Mouse (Mus musculus): ENCODE data around the gene Kri1. TPM values are rescaled to one million over a fixed set of nuclear protein-coding genes. Genes with fewer than 3 reads are reported as not detected.
"Not testable (repeated sequence)": the region's sequence is repeated elsewhere in the genome, so short reads cannot be mapped to it uniquely, and the experiment has no call there.

The Kri1 gene
- polyA plus RNA-seq, 1 experiment from 2014 or later: 16.8 TPM

DNA sequence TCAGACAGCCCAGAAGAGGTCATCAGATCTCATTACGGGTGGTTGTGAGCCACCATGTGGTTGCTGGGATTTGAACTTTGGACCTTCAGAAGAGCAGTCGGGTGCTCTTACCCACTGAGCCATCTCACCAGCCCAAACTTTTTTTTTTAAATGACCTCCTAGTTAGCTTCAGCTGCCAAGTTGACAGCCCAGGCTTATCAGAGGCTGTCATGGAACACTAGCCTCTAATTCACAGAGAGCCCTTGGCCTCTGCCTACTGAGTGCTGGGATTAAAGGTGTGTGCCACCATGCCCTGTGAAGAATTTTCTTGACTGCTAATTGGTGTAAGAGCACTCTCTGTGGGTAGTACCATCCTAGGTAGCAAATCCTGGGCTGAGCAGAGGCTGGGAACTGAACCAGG lies 64.3 kb downstream of the Kri1 start:
- not testable (repeated sequence) for ATAC-seq; H3K36me3 ChIP-seq (ENCODE audit: control insufficient read depth, insufficient read depth, low read length); H3K27me3 ChIP-seq (replicated peaks; ENCODE audit: control insufficient read depth, insufficient read depth, low read length); H3K4me3 ChIP-seq (ENCODE audit: low read length); H3K9me3 ChIP-seq (ENCODE audit: control insufficient read depth, low read length); H3K4me2 ChIP-seq (ENCODE audit: low read length); H3K4me1 ChIP-seq (ENCODE audit: control insufficient read depth, insufficient read depth, low read depth, low read length); H3K27ac ChIP-seq (ENCODE audit: low read depth, low read length); H3K9ac ChIP-seq (ENCODE audit: low read depth, low read length)
- WGBS: 100% methylated on average over 1 of the region's 2 CpGs

Other genes starting within 250 kb of the Kri1 start
- gene Zglp1, start 220.9 kb downstream of the Kri1 start, polyA plus RNA-seq (2015; fragmentation: Nextera tagmentation; extraction: Ambion mirVana): 1.5 and 2.1 TPM in 2 replicates
- gene Gm49373, start 214.9 kb downstream of the Kri1 start, polyA plus RNA-seq (2015; fragmentation: Nextera tagmentation; extraction: Ambion mirVana): 1.3 and 2.2 TPM in 2 replicates
- gene Fdx1l, start 214.4 kb downstream of the Kri1 start, polyA plus RNA-seq (2015; fragmentation: Nextera tagmentation; extraction: Ambion mirVana): 75.2 and 80.8 TPM in 2 replicates
- gene Gm38431, start 196.0 kb downstream of the Kri1 start, polyA plus RNA-seq (2015; fragmentation: Nextera tagmentation; extraction: Ambion mirVana): 1.3 TPM in 2 replicates
- 25.9 and 35.9 TPM in 2 replicates for gene Raver1, start 196.0 kb downstream of the Kri1 start, polyA plus RNA-seq (2015; fragmentation: Nextera tagmentation; extraction: Ambion mirVana)
- gene Tyk2, start 156.7 kb downstream of the Kri1 start, polyA plus RNA-seq (2015; fragmentation: Nextera tagmentation; extraction: Ambion mirVana): 9.5 and 10.5 TPM in 2 replicates
- gene Cdc37, start 138.0 kb downstream of the Kri1 start, polyA plus RNA-seq (2015; fragmentation: Nextera tagmentation; extraction: Ambion mirVana): 204 and 211 TPM in 2 replicates
- gene Pde4a, start 122.3 kb downstream of the Kri1 start, polyA plus RNA-seq (2015; fragmentation: Nextera tagmentation; extraction: Ambion mirVana): 47.7 and 50.5 TPM in 2 replicates
- 71.5 and 72.0 TPM in 2 replicates for gene Keap1, start 48.6 kb downstream of the Kri1 start, polyA plus RNA-seq (2015; fragmentation: Nextera tagmentation; extraction: Ambion mirVana)
- gene S1pr5, start 39.5 kb downstream of the Kri1 start, polyA plus RNA-seq (2015; fragmentation: Nextera tagmentation; extraction: Ambion mirVana): 5.5 and 5.7 TPM in 2 replicates
- gene Atg4d, start 22.7 kb downstream of the Kri1 start, polyA plus RNA-seq (2015; fragmentation: Nextera tagmentation; extraction: Ambion mirVana): 52.6 and 52.8 TPM in 2 replicates
- gene Cdkn2d, start 3.4 kb upstream of the Kri1 start, polyA plus RNA-seq (2015; fragmentation: Nextera tagmentation; extraction: Ambion mirVana): 121 and 138 TPM in 2 replicates
- gene Ap1m2, start 24.4 kb upstream of the Kri1 start, polyA plus RNA-seq (2015; fragmentation: Nextera tagmentation; extraction: Ambion mirVana): 2.8 and 2.9 TPM in 2 replicates
- gene Slc44a2, start 32.7 kb upstream of the Kri1 start, polyA plus RNA-seq (2015; fragmentation: Nextera tagmentation; extraction: Ambion mirVana): 63.9 and 78.0 TPM in 2 replicates
- gene Ilf3, start 79.9 kb upstream of the Kri1 start, polyA plus RNA-seq (2015; fragmentation: Nextera tagmentation; extraction: Ambion mirVana): 186 and 210 TPM in 2 replicates
- 50.3 and 53.7 TPM in 2 replicates for gene Qtrt1, start 123.9 kb upstream of the Kri1 start, polyA plus RNA-seq (2015; fragmentation: Nextera tagmentation; extraction: Ambion mirVana)
- gene Dnm2, start 136.9 kb upstream of the Kri1 start, polyA plus RNA-seq (2015; fragmentation: Nextera tagmentation; extraction: Ambion mirVana): 61.9 and 69.2 TPM in 2 replicates
- 64.3 and 66.8 TPM in 2 replicates for gene Tmed1, start 222.3 kb upstream of the Kri1 start, polyA plus RNA-seq (2015; fragmentation: Nextera tagmentation; extraction: Ambion mirVana)
- 1.6 and 2.5 TPM in 2 replicates for gene AB124611, start 238.2 kb upstream of the Kri1 start, polyA plus RNA-seq (2015; fragmentation: Nextera tagmentation; extraction: Ambion mirVana)